Mouse (Mus musculus): ENCODE measurements around the gene Cfl2. TPM values are rescaled to one million over a fixed set of nuclear protein-coding genes. Genes with fewer than 3 reads are reported as not detected.
A peak's percentile ranks its signal among the peaks of the same experiment; 100 is the strongest.
"Not testable (repeated sequence)": the region's sequence is repeated elsewhere in the genome, so short reads cannot be mapped to it uniquely, and the experiment has no call there.

Gene Cfl2
- polyA plus RNA-seq (2016; fragmentation: Nextera tagmentation; extraction: Ambion mirVana), result 227 and 229 TPM in 2 replicates

GRCm38 (mm10) chr12:54862606-54863535, at the start of gene Cfl2:
Cfl2 (minus strand) TSS chr12:54862877.
- under 1% methylated on average over 69 of the region's 82 CpGs for WGBS

DNA sequence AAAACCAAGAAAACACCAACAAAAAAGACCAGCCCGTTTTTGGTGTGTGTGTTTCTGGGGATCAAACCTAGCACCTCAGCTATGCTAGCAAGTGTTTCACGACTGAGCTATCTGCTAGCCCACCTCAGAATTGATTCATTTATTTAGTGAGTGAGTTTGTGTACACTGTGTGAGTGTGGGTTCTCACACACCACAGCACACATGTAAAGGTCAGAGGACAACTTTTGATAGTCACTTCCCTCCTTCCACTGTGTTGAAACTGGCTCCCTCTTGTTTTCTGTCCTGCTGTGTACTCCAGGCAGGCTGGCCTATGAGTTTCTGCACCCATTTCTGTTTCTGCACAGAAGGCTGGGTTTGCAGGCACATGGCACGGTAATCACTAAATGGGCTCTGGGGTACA, 47.7 kb upstream of the Cfl2 start:
- Histone ChIP-seq H3K4me2 (replicated peaks) (no peak overlapping the region), H3K9ac (no peak overlapping the region), H3K4me1 (no peaks in the 10 kb centered on the region), H3K27me3 (no peaks in the 10 kb centered on the region), H3K27ac (no peak overlapping the region), H3K9me3 (replicated peaks) (no peaks in the 10 kb centered on the region), H3K4me3 (no peak overlapping the region), H3K36me3 (peaks cover 55% of the 10 kb centered on the region)
- ATAC-seq (ENCODE audit: low FRiP score), result no peak
- 91% methylated on average over 3 of the region's 3 CpGs for WGBS

More at GRCm38 (mm10) chr12:54862606-54863535, at the start of gene Cfl2:
- peak within 1 kb of the TSS; percentile 99 for H3K27ac ChIP-seq
- H3K4me1 ChIP-seq, result peaks cover 9% of the 10 kb centered on the region
- H3K36me3 ChIP-seq, result peaks cover 10% of the 10 kb centered on the region
- H3K27me3 ChIP-seq, result no peaks in the 10 kb centered on the region
- H3K4me3 ChIP-seq, result peak within 1 kb of the TSS; percentile 97
- peak within 1 kb of the TSS; percentile 68 for H3K4me2 ChIP-seq (replicated peaks)
- peak; percentile 95 for ATAC-seq (ENCODE audit: low FRiP score)
- no peaks in the 10 kb centered on the region for H3K9me3 ChIP-seq (replicated peaks)
- H3K9ac ChIP-seq, result peak within 1 kb of the TSS; percentile 97

DNA sequence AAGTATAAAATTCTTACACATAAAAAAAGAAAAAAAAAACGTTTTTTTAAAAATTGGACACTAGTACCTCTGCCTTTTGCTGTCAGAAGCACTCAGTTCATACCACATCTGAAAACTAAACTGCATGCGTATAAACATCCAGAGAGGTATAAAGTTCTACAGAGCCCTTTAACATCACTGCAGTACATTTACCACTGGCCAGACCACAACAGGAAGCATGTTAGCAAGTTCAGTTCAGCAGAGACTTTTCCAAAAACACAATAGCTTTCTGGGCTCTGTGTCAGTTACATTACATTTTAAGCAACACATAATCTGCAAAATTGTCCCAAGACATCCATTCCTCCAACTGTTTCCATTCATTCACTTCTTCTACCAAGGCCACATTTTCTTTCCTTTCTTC, 29.9 kb upstream of the Cfl2 start:
- not testable (repeated sequence) for H3K4me2 ChIP-seq (replicated peaks); H3K9ac ChIP-seq; H3K4me3 ChIP-seq; ATAC-seq (ENCODE audit: low FRiP score); H3K27me3 ChIP-seq; H3K27ac ChIP-seq; H3K4me1 ChIP-seq; H3K9me3 ChIP-seq (replicated peaks)
- WGBS, result 66% methylated on average over 2 of the region's 2 CpGs
- H3K36me3 ChIP-seq, result peaks cover 19% of the 10 kb centered on the region

DNA sequence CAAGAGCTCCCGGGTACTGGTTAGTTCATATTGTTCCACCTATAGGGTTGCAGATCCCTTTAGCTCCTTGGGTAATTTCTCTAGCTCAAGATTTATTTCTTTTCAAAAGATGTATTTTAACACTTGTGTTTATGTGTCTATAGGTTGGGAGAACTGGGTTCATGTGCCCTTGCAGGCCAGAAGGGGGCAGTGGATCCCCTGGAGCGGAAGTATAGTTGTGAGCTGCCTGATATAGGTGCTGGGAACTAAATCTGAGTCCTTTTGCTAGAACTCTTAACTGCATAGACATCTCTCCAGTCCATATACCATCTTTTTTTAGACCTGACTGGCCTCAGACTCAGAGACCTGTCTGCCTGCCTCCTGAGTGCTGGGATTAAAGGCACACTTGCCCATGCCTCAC, 27.7 kb upstream of the Cfl2 start:
- 97% methylated on average over 2 of the region's 2 CpGs for WGBS
- Histone ChIP-seq H3K9ac (no peak overlapping the region), H3K9me3 (replicated peaks) (no peaks in the 10 kb centered on the region), H3K27ac (no peak overlapping the region), H3K4me3 (no peak overlapping the region), H3K4me1 (no peaks in the 10 kb centered on the region), H3K27me3 (no peaks in the 10 kb centered on the region), H3K36me3 (0 out of 2 replicates have a peak, but pooled peaks cover 3% of the 10 kb centered on the region), H3K4me2 (replicated peaks) (no peak overlapping the region)
- ATAC-seq (ENCODE audit: low FRiP score), result no peak

GRCm38 (mm10) chr12:54887580-54888127, 25.0 kb upstream of the Cfl2 start:
- no peak overlapping the region for H3K9ac ChIP-seq
- 0 out of 2 replicates have a peak, but pooled peaks cover 3% of the 10 kb centered on the region for H3K36me3 ChIP-seq
- H3K4me1 ChIP-seq, result no peaks in the 10 kb centered on the region
- 83% methylated on average over 4 of the region's 4 CpGs for WGBS
- H3K27me3 ChIP-seq, result no peaks in the 10 kb centered on the region
- H3K4me3 ChIP-seq, result no peak overlapping the region
- no peak overlapping the region for H3K4me2 ChIP-seq (replicated peaks)
- ATAC-seq (ENCODE audit: low FRiP score), result no peak
- H3K27ac ChIP-seq, result no peak overlapping the region
- no peaks in the 10 kb centered on the region for H3K9me3 ChIP-seq (replicated peaks)

DNA sequence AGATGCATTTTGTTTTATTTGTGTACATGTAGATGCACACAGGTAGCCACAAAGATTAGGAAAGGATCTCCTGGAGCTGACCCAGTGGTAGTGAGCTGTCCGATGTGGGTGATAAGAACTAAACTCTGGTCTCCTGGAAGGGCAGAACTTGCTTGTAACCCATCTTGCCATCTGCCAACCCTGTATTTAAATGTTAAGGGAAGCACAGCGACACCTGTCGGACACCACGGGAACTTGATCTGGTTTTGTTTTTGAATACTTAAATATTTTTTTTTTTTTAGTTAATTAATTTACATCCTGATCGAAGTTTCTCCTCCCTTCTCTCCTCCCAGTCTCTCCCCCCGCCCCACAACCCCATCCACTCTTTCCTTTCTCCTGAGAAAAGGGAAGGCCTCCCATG, 17.0 kb upstream of the Cfl2 start:
- 15% methylated on average over 6 of the region's 6 CpGs for WGBS
- no peaks in the 10 kb centered on the region for H3K27me3 ChIP-seq

GRCm38 (mm10) chr12:54879211-54879610, 16.5 kb upstream of the Cfl2 start:
- Histone ChIP-seq H3K36me3 (no peaks in the 10 kb centered on the region), H3K27me3 (no peaks in the 10 kb centered on the region), H3K9ac (no peak overlapping the region), H3K4me3 (no peak overlapping the region), H3K27ac (no peak overlapping the region), H3K4me2 (replicated peaks) (no peak overlapping the region), H3K9me3 (replicated peaks) (no peaks in the 10 kb centered on the region), H3K4me1 (no peaks in the 10 kb centered on the region)
- no peak for ATAC-seq (ENCODE audit: low FRiP score)
- 79% methylated on average over 5 of the region's 5 CpGs for WGBS

More for the DNA sequence above, 17.0 kb upstream of the Cfl2 start:
- ATAC-seq (ENCODE audit: low FRiP score), result no peak
- H3K9ac ChIP-seq, result no peak overlapping the region
- H3K27ac ChIP-seq, result no peak overlapping the region
- no peaks in the 10 kb centered on the region for H3K36me3 ChIP-seq
- no peak overlapping the region for H3K4me2 ChIP-seq (replicated peaks)
- H3K4me3 ChIP-seq, result no peak overlapping the region
- no peaks in the 10 kb centered on the region for H3K4me1 ChIP-seq
- H3K9me3 ChIP-seq (replicated peaks), result no peaks in the 10 kb centered on the region

DNA sequence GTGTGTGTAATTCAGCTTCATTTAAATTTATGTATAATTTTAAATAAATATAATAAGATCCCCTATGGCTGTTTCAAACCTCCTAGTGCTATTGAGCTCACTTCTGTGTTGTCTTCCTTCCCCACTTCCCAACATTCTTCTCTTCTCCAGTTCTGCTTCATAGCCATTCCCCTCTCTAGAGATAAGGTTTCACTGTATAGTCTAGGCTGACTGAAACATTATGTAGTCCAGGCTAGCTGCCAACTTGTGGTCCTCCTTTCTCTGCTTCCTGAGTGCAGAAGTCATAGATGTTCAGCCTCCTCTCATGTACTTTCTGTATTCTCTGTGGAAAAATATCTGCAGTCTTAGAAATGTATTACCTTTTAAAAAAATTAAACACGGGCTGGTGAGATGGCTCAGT, 15.2 kb upstream of the Cfl2 start:
- Histone ChIP-seq H3K4me1 (no peaks in the 10 kb centered on the region), H3K9ac (no peak overlapping the region), H3K4me2 (replicated peaks) (no peak overlapping the region), H3K9me3 (replicated peaks) (no peaks in the 10 kb centered on the region), H3K36me3 (no peaks in the 10 kb centered on the region), H3K4me3 (no peak overlapping the region), H3K27me3 (no peaks in the 10 kb centered on the region), H3K27ac (no peak overlapping the region)
- WGBS, result 88% methylated on average over 1 of the region's 1 CpGs
- ATAC-seq (ENCODE audit: low FRiP score), result no peak

- H3K4me3 ChIP-seq, result no peak overlapping the region
- H3K27ac ChIP-seq, result no peak overlapping the region
- no peaks in the 10 kb centered on the region for H3K9me3 ChIP-seq (replicated peaks)
- no peaks in the 10 kb centered on the region for H3K4me1 ChIP-seq
- no peaks in the 10 kb centered on the region for H3K36me3 ChIP-seq
- no peak for ATAC-seq (ENCODE audit: low FRiP score)
- H3K4me2 ChIP-seq (replicated peaks), result no peak overlapping the region
- 36% methylated on average over 5 of the region's 5 CpGs for WGBS
- H3K27me3 ChIP-seq, result no peaks in the 10 kb centered on the region
- no peak overlapping the region for H3K9ac ChIP-seq
Measured at GRCm38 (mm10) chr12:54876879-54877278, 14.2 kb upstream of the Cfl2 start.

- H3K36me3 ChIP-seq, result no peaks in the 10 kb centered on the region
- no peaks in the 10 kb centered on the region for H3K9me3 ChIP-seq (replicated peaks)
- no peak overlapping the region for H3K27ac ChIP-seq
- H3K9ac ChIP-seq, result no peak overlapping the region
- no peaks in the 10 kb centered on the region for H3K4me1 ChIP-seq
- ATAC-seq (ENCODE audit: low FRiP score), result no peak
- WGBS, result 74% methylated on average over 6 of the region's 6 CpGs
- H3K4me3 ChIP-seq, result no peak overlapping the region
- no peaks in the 10 kb centered on the region for H3K27me3 ChIP-seq
- H3K4me2 ChIP-seq (replicated peaks), result no peak overlapping the region
Measured at GRCm38 (mm10) chr12:54874711-54875110, 12.0 kb upstream of the Cfl2 start.

DNA sequence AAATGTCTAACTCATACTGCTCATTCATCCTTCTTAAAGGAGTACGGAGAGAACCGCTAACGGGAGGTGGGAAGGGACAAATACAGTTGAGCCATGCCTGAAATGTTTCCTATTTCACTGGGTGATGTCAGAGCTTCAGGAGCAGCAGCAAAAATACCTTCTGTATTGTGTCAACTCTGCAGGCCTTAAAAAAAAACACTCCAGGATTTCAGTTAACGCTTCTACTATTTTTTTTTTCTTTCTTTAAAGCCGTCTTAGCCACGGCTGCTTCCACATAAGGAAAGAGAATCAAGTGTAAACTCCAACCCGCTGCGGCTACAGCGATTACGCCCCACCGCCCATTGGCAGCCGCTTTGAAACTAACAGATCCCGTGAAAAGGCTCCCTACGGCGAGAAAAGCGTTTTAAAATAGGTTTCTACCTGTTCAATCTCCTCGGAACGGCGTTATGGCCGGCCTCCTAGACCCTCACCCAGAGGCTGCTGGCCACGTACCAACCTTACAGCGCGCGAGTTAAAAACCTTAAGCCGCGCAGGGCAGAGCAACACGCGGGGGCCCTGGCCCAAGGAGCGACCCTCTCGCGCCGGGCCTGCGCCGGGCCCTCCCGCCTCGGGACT, 579 bp downstream of the Cfl2 start:
- Histone ChIP-seq H3K27me3 (no peaks in the 10 kb centered on the region), H3K4me2 (replicated peaks) (peak overlapping the region; percentile 68), H3K36me3 (peaks cover 18% of the 10 kb centered on the region), H3K27ac (peak overlapping the region; percentile 99), H3K9me3 (replicated peaks) (no peaks in the 10 kb centered on the region), H3K4me3 (peak overlapping the region; percentile 97), H3K9ac (peak overlapping the region; percentile 97), H3K4me1 (peaks cover 9% of the 10 kb centered on the region)
- under 1% methylated on average over 36 of the region's 36 CpGs for WGBS
- ATAC-seq (ENCODE audit: low FRiP score), result no peak; the same call in 1 of the 2 replicates

DNA sequence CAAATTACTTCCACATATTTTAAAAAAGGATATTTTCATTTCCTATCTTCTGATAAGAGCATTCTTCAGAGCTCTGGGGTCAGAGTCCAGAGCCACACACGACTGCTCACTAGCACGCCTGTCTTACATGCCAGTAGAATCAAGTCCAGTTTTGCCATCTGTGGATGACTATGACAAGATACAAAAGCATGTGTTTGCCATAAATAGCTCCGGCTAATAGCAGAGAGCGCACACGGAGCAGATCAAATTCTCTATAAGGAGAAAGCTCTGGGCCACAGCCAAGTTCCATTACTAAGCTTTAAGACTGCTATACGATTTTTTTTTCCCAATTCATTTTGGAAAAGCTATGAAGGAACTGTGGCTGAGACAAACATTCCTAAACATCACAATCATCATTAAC, 3.1 kb downstream of the Cfl2 start:
- Histone ChIP-seq H3K27ac (no peak overlapping the region), H3K36me3 (peaks cover 30% of the 10 kb centered on the region), H3K4me2 (replicated peaks) (no peak overlapping the region), H3K9ac (no peak overlapping the region), H3K27me3 (no peaks in the 10 kb centered on the region), H3K4me3 (no peak overlapping the region), H3K9me3 (replicated peaks) (no peaks in the 10 kb centered on the region), H3K4me1 (peaks cover 9% of the 10 kb centered on the region)
- 88% methylated on average over 6 of the region's 6 CpGs for WGBS
- no peak for ATAC-seq (ENCODE audit: low FRiP score)
